Mouse (Mus musculus) midbrain, embryonic 12.5 days (tissue): ENCODE results near the gene Ahdc1. TPM values are rescaled to one million over a fixed set of nuclear protein-coding genes. Genes with fewer than 3 reads are reported as not detected.

Source experiments
- ATAC-seq: fragments of 200-750 bp; cut with Nextera tagmentation; 2 replicates; pipeline ENCODE4 v1.8.0; 2017; ENCODE audit warnings: low read depth, moderate TSS enrichment, moderate library complexity; ENCODE audit not compliant: low FRiP score
- H3K27ac ChIP-seq: fragments of 300-500 bp; sonication (generic); replicated peaks from 2 replicates; pipeline ENCODE4 v1.5.1; 2016; ENCODE audit warnings: mild to moderate bottlenecking
- H3K27me3 ChIP-seq: fragments of 300-500 bp; sonication (generic); 2 replicates; pipeline ENCODE4 v1.6.1; 2016; ENCODE audit warnings: mild to moderate bottlenecking
- H3K36me3 ChIP-seq: fragments of 300-500 bp; sonication (generic); 2 replicates; pipeline ENCODE4 v1.6.1; 2016
- H3K4me1 ChIP-seq: fragments of 300-500 bp; sonication (generic); 2 replicates; pipeline ENCODE4 v1.6.1; 2016
- H3K4me2 ChIP-seq: fragments of 300-500 bp; sonication (generic); replicated peaks from 2 replicates; pipeline ENCODE4 v1.6.1; 2016; ENCODE audit warnings: mild to moderate bottlenecking, moderate library complexity
- H3K4me3 ChIP-seq: fragments of 300-500 bp; sonication (generic); 2 replicates; pipeline ENCODE4 v1.5.1; 2016; ENCODE audit warnings: mild to moderate bottlenecking
- H3K9ac ChIP-seq: fragments of 300-500 bp; sonication (generic); replicated peaks from 2 replicates; pipeline ENCODE4 v1.6.1; 2016; ENCODE audit warnings: mild to moderate bottlenecking, moderate library complexity
- H3K9me3 ChIP-seq: fragments of 300-500 bp; sonication (generic); 2 replicates; pipeline ENCODE4 v1.6.1; 2016; ENCODE audit warnings: mild to moderate bottlenecking
- WGBS: fragments of 180-500 bp; shearing (Covaris S2); methylation state at CpG from one replicate; pipeline ENCODE4 v1.1.7; 2016; 5-methylcytosine and 5-hydroxymethylcytosine counted together
- polyA plus RNA-seq: library from polyadenylated mRNA; unstranded; fragments of >200 nt; fragmentation: Nextera tagmentation; extraction: Ambion mirVana; gene quantifications from 2 replicates; pipeline ENCODE4 v1.2.1, GENCODE M21; 2016

The Ahdc1 gene
- polyA plus RNA-seq, 1 experiment from 2014 or later = 9.1 TPM

DNA sequence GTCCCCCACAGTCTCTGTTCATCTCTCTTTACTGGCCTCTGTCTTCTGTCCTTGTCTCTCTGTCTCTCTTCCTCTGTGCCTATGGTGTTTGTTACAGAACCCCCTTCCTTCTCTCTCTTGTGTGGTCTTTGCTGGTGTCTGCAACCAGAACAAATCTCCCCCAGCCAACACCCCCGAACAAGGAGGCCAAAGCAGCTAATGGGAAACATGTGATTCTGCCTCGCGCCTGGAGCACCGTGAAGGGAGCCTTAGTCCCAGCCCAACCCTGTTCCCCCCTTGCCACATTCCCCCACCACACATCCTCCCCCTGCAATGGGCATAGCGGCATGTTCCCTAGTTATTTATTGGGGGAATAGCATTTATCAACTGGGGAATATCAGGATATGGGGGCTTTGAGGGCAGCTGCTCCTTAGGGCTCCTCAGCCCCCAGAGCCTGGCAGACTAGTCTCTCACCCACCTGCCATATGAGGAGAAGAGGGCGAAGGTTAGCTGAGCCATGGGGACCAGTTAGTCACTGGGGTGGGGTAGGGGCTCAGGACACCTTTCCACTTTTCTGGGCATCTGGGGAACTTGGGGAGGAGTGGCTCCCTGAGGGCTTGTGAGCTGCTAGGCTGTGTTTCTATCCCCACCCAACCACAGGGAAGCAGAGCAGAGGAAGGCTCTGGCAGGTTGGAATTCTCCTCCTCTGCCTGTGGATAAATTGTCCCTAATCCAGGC is 41.1 kb downstream of the Ahdc1 start:
- Histone ChIP-seq H3K27ac (peak overlapping the region; percentile 61), H3K9ac (peak overlapping the region; percentile 25; the same call in 1 of the 2 replicates), H3K36me3 (peaks cover 4% of the 10 kb centered on the region; the same call in 1 of the 2 replicates), H3K4me2 (0 out of 2 replicates have a peak overlapping the region, but pooled peaks have one; percentile 1), H3K4me3 (no peak overlapping the region), H3K4me1 (peaks cover 70% of the 10 kb centered on the region), H3K27me3 (peaks cover 14% of the 10 kb centered on the region), H3K9me3 (no peaks in the 10 kb centered on the region)
- WGBS = 48% methylated on average over 6 of the region's 6 CpGs
- ATAC-seq = no peak

DNA sequence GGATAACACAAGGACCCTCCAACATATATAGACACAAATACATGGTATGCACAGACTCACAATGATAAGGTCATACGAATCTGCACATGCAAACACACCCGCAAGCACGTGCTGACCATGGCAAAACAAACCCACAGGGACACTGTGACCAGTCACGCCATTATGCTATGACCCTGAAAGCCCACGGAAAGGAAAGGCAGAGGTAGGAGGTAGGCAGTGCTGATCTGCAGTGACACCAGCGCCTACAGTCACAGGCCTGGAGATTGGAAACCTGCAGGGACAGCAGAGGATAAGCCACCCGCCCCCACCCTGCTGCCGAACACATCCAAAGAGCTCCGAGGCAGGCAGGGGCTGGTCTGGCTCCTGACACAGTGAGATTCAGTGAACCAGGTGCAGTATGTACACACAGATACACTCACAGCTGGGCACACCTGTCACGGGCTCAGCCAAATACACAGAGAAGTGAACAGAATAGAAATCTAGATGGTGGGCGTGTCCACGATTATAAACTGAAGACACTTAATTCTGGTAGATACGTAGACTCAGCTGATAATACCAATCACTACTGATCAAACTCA is 42.0 kb downstream of the Ahdc1 start:
- peaks cover 70% of the 10 kb centered on the region for H3K4me1 ChIP-seq
- no peaks in the 10 kb centered on the region for H3K9me3 ChIP-seq
- 84% methylated on average over 13 of the region's 13 CpGs for WGBS
- no peak overlapping the region for H3K4me2 ChIP-seq
- H3K27ac ChIP-seq = 0 out of 2 replicates have a peak overlapping the region, but pooled peaks have one; percentile 42
- no peak overlapping the region for H3K9ac ChIP-seq
- no peak overlapping the region for H3K4me3 ChIP-seq
- H3K36me3 ChIP-seq = peaks cover 4% of the 10 kb centered on the region; the same call in 1 of the 2 replicates
- peaks cover 14% of the 10 kb centered on the region for H3K27me3 ChIP-seq
- ATAC-seq = no peak

- Histone ChIP-seq H3K9ac (no peak overlapping the region), H3K4me1 (peaks cover 64% of the 10 kb centered on the region), H3K36me3 (peaks cover 4% of the 10 kb centered on the region; the same call in 1 of the 2 replicates), H3K27ac (0 out of 2 replicates have a peak overlapping the region, but pooled peaks have one; percentile 3), H3K9me3 (no peaks in the 10 kb centered on the region), H3K4me2 (no peak overlapping the region), H3K27me3 (peaks cover 7% of the 10 kb centered on the region), H3K4me3 (no peak overlapping the region)
- ATAC-seq = no peak
- WGBS = 81% methylated on average over 6 of the region's 6 CpGs
Measured at GRCm38 (mm10) chr4:133054530-133054929, 43.5 kb downstream of the Ahdc1 start.

- Histone ChIP-seq H3K9me3 (no peaks in the 10 kb centered on the region), H3K9ac (no peak overlapping the region; the same call in 1 of the 2 replicates), H3K4me1 (peaks cover 57% of the 10 kb centered on the region), H3K36me3 (peaks cover 4% of the 10 kb centered on the region; the same call in 1 of the 2 replicates), H3K4me3 (no peak overlapping the region), H3K27ac (peak overlapping the region; percentile 22; the same call in 1 of the 2 replicates), H3K4me2 (no peak overlapping the region), H3K27me3 (peaks cover 6% of the 10 kb centered on the region)
- WGBS = 80% methylated on average over 8 of the region's 8 CpGs
- ATAC-seq = no peak
Measured at GRCm38 (mm10) chr4:133055163-133055951, 44.3 kb downstream of the Ahdc1 start.

DNA sequence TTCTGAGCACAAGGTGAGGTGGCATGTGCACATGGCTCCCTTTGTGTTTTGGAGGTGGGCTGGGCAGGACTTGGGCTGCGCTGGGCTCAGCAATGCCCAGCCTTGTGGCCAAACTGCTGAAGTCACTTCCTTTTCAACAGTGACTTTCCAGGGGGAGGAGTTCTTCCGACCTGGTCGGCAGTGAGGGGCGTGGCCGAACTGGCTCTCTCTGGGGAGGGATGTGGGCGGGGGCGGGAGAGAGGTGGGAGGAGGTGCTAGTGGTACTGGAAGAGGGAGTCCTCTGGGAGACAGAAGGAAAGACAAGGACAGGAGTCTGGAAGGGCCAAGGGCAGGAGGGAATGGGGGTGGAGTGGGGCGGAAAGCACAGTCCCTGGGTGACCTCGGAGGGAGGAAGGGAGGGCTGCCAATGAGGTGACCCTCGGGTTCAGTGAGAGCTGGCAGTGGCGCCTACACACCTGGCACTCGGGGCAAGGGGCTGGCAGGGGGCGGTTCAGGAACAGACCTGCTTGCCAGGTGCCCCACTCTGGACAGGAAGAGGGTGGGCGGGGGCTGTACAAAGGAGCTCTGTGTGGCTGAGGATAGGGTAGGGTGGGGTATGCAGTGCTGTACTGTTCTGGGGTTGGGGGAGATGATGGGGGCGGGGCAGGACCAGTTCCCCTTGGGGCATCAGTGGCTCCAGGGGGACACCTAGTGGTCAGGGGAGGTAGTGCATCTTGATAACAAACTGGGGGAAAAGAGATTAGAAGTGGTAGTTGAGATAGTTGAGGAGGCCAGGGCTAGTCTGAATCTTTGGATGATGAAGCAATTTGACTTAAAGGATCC is 45.2 kb downstream of the Ahdc1 start:
- 6% methylated on average over 15 of the region's 15 CpGs for whole genome bisulfite sequencing
- H3K27ac ChIP-seq = no peak overlapping the region
- peaks cover 13% of the 10 kb centered on the region for H3K36me3 ChIP-seq
- no peak overlapping the region for H3K9ac ChIP-seq
- H3K9me3 ChIP-seq = no peaks in the 10 kb centered on the region
- ATAC-seq = peak; percentile 66; the same call in 1 of the 2 replicates
- no peak overlapping the region for H3K4me3 ChIP-seq
- H3K27me3 ChIP-seq = no peaks in the 10 kb centered on the region; the same call in 1 of the 2 replicates
- H3K4me1 ChIP-seq = peaks cover 48% of the 10 kb centered on the region
- peak overlapping the region; percentile 17; the same call in 1 of the 2 replicates for H3K4me2 ChIP-seq

- no peak for ATAC-seq
- Histone ChIP-seq H3K27me3 (no peaks in the 10 kb centered on the region), H3K27ac (0 out of 2 replicates have a peak overlapping the region, but pooled peaks have one; percentile 40), H3K4me2 (no peak overlapping the region), H3K9me3 (no peaks in the 10 kb centered on the region), H3K4me3 (no peak overlapping the region), H3K9ac (no peak overlapping the region), H3K36me3 (peaks cover 26% of the 10 kb centered on the region), H3K4me1 (peaks cover 35% of the 10 kb centered on the region)
- 34% methylated on average over 7 of the region's 7 CpGs for WGBS
Measured at GRCm38 (mm10) chr4:133057389-133058122, 46.5 kb downstream of the Ahdc1 start.

DNA sequence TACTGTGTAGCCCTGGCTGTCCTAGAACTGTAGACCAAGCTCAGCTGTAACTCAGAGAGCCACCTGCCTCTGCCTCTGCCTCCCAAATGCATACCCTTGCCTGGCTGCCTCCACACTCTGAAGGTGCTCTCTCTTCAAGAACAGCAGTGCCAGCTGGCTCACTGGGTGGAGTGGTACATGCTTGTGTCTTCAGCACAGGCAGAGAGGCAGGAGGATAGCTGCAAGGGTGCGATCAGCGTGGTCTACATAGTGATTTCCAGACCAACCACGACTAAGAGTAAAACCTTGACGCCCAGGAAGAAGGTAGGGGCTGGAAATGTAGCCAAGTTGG is 47.0 kb downstream of the Ahdc1 start:
- ATAC-seq = no peak
- 93% methylated on average over 4 of the region's 4 CpGs for WGBS
- H3K9me3 ChIP-seq = no peaks in the 10 kb centered on the region
- H3K9ac ChIP-seq = no peak overlapping the region
- H3K4me3 ChIP-seq = no peak overlapping the region
- no peak overlapping the region for H3K4me2 ChIP-seq
- 0 out of 2 replicates have a peak overlapping the region, but pooled peaks have one; percentile 5 for H3K27ac ChIP-seq
- peaks cover 31% of the 10 kb centered on the region for H3K36me3 ChIP-seq
- H3K27me3 ChIP-seq = no peaks in the 10 kb centered on the region
- peaks cover 30% of the 10 kb centered on the region for H3K4me1 ChIP-seq

GRCm38 (mm10) chr4:133058513-133059480 is 47.7 kb downstream of the Ahdc1 start:
- 80% methylated on average over 11 of the region's 11 CpGs for WGBS
- Histone ChIP-seq H3K4me3 (no peak overlapping the region), H3K4me1 (peaks cover 28% of the 10 kb centered on the region), H3K27me3 (no peaks in the 10 kb centered on the region), H3K36me3 (peaks cover 39% of the 10 kb centered on the region), H3K4me2 (no peak overlapping the region), H3K27ac (0 out of 2 replicates have a peak overlapping the region, but pooled peaks have one; percentile 5), H3K9me3 (no peaks in the 10 kb centered on the region), H3K9ac (no peak overlapping the region)
- ATAC-seq = no peak

DNA sequence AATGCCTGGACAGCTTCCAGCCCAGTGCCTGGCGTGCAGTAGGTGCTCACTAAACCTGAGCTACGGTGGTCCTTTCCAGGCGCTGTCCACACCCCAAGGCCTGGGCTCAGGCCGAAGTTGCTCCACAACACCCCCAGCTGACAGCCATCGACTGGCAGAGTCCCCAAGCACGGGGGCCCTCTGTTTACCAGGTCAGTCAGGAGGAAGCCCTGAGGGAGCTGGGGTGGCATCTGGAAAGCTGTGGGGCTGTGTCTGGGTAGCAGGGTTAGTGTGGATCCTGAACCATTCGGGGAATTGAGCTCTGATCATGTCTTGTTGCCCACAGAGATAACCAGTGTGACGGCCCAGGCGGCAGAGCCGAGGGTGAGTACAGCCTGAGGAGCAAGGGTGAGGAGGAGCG is 49.6 kb downstream of the Ahdc1 start:
- Histone ChIP-seq H3K9me3 (no peaks in the 10 kb centered on the region), H3K4me3 (no peak overlapping the region), H3K4me2 (no peak overlapping the region), H3K4me1 (peaks cover 28% of the 10 kb centered on the region), H3K36me3 (peaks cover 54% of the 10 kb centered on the region), H3K27ac (no peak overlapping the region), H3K9ac (no peak overlapping the region), H3K27me3 (no peaks in the 10 kb centered on the region)
- ATAC-seq = no peak
- WGBS = 91% methylated on average over 11 of the region's 11 CpGs

GRCm38 (mm10) chr4:133061798-133062197 is 50.7 kb downstream of the Ahdc1 start:
- no peaks in the 10 kb centered on the region for H3K9me3 ChIP-seq
- no peak overlapping the region for H3K4me3 ChIP-seq
- ATAC-seq = no peak
- H3K27me3 ChIP-seq = no peaks in the 10 kb centered on the region
- H3K4me1 ChIP-seq = peaks cover 18% of the 10 kb centered on the region
- H3K36me3 ChIP-seq = peaks cover 63% of the 10 kb centered on the region
- WGBS = 94% methylated on average over 20 of the region's 20 CpGs
- H3K9ac ChIP-seq = no peak overlapping the region
- no peak overlapping the region for H3K27ac ChIP-seq
- H3K4me2 ChIP-seq = no peak overlapping the region
